Mouse (Mus musculus): ENCODE data around the gene Gria3.

DNA sequence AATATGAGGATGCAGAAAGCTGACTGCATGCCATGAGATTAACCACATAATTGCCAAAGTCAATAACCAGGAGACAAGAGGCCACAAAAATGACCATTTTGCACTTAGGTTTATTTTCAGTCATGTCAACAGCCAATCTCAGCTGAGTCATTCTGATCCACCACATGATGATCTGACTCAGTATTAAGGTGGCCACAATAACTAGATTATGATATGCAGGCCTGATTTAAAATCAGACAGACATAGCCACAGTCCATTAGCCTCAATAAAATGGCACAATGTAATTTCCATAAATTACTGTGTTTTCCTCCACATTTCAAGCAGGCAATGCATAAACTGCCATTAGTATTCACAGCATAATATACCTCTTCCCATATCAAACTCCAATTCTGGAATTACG, 216.3 kb downstream of the Gria3 start:
- no peak for TF ChIP-seq CTCF (IDR thresholded peaks at IDR 0.05; ENCODE audit: low read depth)
- no peak for TF ChIP-seq EP300 (optimal IDR thresholded peaks at IDR 0.05)
